Mouse (Mus musculus) brain, embryonic 14.5 days (tissue): ENCODE data around the gene Dctd. TPM values are rescaled to one million over a fixed set of nuclear protein-coding genes. Genes with fewer than 3 reads are reported as not detected.
"Not testable (repeated sequence)": the region's sequence is repeated elsewhere in the genome, so short reads cannot be mapped to it uniquely, and the experiment has no call there.

Experiments used
- DNase-seq: peaks from one replicate; pipeline ENCODE4 v3.0.0-alpha.2; 2011; ENCODE audit warnings: low read depth
- CTCF ChIP-seq: fragments of 200-500 bp; IDR thresholded peaks from 2 replicates; pipeline ENCODE4 v1.5.1; 2012; ENCODE audit warnings: inconsistent platforms, mild to moderate bottlenecking, moderate library complexity, borderline replicate concordance; ENCODE audit not compliant: insufficient read depth, insufficient read length; ENCODE audit errors: extremely low read depth
- POLR2A ChIP-seq: fragments of 200-500 bp; IDR thresholded peaks from 2 replicates; pipeline ENCODE4 v1.6.1; 2012; ENCODE audit warnings: mild to moderate bottlenecking, inconsistent platforms, borderline replicate concordance; ENCODE audit not compliant: poor library complexity, insufficient read depth, insufficient read length, severe bottlenecking; ENCODE audit errors: extremely low read depth
- polyA plus RNA-seq: library from polyadenylated mRNA; depleted of rRNA; stranded (reverse); fragments of >200 nt; gene quantifications from 2 replicates; pipeline ENCODE4 v1.2.3, GENCODE M21; 2012; rRNA removed

Gene Dctd
- polyA plus RNA-seq, 1 experiment: 18.6 TPM

DNA sequence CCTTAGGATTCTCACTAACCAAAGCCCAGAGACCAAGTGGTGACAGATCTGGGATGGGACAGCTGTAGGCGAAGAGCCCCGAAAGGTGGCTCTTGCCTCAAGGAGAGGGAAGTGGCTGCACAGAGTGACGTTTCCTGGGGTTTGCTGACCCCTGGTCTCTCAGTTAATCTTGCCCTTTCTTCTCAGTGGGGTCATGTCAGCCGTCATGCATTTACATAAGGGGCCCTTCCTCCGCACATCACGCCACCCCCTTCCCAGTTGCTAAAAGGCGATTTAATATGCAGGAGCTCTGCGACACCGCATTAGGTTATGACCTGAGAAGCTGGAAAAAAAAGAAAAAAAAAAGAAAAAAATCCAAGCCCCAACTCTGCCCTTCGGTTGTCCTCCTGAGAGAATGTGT, 58.8 kb downstream of the Dctd start:
- TF ChIP-seq CTCF (no peak), POLR2A (no peak)
- no peak for DNase-seq

DNA sequence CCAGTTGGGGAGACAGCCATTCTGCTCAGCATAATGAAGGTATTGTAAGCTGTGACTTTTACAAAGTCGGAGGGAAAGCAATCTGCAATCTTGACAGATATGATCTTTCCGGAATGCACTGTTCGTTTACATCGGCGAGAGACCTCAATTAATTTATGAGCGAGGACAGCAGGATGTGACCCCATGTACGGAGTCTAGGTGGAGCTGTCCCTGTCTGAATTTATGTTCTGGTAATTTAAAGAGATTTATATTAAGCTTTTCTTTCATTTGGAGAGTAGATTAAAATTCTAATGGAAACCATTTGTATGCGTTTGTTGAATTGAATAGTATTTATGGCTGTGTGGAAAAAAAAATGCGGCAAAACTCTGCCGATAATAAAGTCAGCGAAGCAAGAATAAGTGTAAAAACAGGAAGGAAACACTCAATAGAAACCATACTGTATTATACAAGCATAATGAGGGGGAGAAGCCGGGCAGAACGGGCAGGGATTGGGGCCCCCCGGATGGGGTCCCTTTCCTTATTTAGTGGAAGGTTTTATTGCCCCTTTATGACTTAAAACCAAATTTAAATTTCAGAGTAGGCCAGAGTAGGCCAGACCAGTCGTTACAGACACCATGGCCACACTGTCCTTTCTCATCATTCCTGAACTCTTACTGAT, 59.8 kb downstream of the Dctd start:
- TF ChIP-seq POLR2A (no peak), CTCF (no peak)
- no peak for DNase-seq

DNA sequence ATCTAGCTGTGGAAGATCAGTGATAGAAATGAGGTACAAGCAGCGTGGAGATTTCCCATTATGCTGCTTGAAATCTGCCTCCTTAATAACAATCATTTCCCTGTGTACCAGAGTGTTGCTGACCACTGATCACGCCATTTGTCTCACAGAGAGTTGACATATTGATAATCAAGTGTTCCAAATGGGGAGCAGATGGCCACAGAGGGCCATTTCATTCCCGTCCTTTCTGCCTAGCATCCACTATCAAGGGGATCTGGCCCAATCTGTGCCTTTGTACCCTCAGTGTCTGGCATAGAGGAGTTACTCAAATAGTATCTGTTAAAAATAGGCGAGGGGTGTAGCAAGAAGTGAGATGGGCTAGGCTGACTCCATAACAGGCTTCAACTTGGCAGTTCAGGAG, 78.5 kb downstream of the Dctd start:
- peak; percentile 12 for DNase-seq
- no peak for TF ChIP-seq POLR2A
- no peak for TF ChIP-seq CTCF

DNA sequence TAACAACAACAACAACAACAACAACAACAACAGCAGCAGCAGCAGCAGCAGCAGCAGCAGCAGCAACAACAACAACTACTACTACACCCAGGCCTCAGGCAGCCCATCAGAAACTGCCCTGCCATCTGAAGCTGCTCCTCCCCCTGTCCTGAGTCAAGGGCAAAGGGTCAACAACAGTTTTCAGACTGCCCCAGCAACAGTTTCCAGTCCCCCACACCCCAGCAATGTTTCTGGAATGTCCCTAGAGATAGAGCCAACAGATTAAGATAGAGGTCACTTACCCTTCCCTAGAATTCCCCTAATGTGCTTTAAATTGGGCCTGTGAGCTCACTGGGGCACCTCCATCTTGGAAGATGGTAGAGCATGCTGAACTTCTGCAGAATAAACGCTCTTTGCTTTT, 79.0 kb downstream of the Dctd start:
- no peak for DNase-seq
- TF ChIP-seq POLR2A (no peak), CTCF (no peak)

DNA sequence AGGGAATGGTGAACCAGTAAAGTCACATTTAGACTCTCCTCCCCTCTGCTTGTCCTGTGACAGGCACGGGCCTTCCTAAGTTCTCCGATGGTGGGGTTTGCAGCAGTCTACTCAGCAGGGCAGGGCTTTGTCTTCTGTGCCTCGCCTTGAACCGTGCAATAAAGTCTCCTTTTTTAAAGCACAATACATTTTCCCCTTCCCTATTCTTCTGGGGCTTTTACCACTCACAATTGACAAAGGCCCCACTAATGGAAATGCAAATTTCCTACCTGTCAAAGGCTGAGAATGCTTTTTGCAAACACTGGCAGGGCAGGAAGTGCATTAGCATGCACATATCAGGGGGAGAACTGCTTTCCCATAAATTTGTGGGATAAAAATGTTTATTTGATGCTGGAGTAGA, 80.1 kb downstream of the Dctd start:
- DNase-seq: peak; percentile 75

DNA sequence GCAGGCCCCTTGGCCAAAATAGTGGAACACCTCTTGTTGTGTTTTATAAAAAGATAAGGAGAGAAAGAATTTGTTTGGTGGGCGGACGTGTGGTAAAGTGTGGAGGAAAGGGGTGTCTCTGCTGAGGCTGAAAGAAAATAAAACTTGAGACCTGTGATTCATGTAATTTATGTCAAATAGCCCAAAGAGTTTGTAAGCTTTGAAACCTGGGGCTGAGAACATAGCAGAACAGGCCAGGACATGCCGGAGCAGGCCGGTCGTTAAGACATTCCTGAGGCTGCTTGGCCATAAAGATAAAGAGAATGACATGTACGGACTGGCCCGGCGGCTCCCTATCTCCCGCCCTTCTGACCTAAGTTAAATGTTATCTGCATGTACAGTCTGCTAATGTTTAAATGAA, 81.3 kb downstream of the Dctd start:
- DNase-seq: not testable (repeated sequence)

More for the DNA sequence above, 80.1 kb downstream of the Dctd start:
- TF ChIP-seq CTCF (no peak), POLR2A (no peak)

DNA sequence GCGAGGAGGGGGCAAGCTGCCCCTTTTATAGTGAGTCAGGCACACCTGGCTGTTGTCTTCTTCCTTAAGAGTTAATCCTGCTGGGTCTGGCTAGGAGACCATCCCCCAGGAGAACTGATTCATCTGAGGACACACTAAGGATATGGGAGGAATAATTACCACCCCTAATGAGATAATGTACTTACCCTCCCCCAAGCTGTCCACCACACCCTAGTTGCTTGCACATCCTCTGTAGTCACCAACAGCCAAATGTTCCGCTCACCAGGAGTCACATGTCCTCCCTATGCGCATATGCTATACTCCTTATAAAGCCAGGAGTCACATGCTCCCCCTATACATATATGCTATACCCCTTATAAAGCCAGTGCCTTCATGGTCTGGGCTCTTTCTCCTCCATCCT, 82.1 kb downstream of the Dctd start:
- TF ChIP-seq CTCF (no peak), POLR2A (no peak)
- DNase-seq: no peak

DNA sequence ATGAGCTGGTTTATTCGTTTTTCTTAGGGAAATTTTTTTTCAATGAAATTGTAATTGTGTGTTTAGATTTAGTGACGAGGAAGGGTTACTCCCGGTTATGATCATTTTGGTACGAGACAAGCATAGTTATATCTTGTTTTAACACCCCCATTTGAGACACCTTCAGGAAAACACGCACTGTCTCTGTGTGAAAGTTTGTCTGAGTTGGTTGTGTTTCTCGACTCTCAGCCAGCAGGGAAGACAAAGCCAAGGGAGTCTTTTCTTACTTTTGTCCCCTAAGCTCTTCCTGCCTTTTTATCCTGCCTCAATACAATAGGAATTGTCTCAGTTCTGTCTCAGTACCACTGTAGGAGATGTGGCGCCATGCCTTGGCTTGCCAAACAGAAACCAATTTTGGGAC, 84.9 kb downstream of the Dctd start:
- no peak for DNase-seq
- TF ChIP-seq POLR2A: no peak
- TF ChIP-seq CTCF: no peak

DNA sequence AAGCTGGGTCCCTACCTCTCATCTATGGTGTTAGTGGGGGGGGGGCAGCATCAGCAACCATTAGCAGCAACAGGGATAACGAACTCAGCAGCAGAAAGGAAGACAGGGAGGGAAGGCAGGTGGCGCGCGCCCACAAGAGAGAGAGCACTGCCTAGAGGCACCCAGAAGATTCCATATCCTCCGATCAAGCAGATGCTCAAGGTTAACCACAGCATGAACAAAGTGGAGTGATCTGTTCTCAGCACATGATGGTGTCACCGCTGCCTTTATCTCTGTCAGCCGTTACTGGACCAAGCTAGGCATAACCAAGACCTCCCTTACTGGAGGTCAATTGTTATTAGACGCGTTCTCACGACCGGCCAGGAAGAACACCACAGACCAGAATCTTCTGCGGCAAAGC, 89.7 kb downstream of the Dctd start:
- no peak for DNase-seq
- TF ChIP-seq POLR2A: no peak
- TF ChIP-seq CTCF: no peak

DNA sequence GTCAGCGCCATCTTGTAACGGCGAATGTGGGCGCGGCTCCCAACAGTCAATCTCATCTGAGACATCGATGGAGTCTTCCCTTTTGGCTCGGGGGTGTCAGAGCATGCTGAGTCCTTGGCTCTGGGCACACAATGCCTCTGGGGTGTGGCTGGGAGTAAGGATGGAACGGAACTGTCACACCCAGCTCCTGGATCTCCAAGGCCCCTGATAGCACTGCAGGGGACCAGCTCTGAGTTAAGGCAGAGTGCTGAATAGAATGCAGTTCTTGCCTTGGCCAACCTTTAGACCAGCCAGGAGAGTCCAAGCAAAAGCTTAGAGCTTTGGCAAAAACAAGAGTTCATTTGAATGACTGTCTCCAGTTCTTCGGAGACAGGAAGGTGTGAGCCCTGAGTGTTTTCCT, 97.1 kb downstream of the Dctd start:
- no peak for TF ChIP-seq CTCF
- DNase-seq: no peak

DNA sequence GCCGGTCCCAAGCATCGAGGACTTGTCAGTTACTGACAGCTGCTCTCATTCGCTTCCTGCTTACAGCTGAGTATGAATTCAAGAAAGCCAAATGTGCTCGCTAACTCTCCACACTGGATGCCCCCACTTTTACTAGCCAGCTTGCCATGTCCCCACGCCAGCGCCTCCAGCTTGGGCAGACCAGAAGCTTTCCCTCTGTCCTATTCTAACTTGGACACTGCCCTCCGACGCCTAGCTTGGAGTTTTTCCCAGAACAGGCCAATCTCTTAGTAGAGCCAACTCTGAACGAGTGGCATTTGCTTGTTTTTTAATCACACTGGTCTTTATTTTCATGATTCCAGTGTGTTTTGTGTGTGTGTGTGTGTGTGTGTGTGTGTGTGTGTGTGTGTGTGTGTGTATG, 100.3 kb downstream of the Dctd start:
- DNase-seq: no peak

DNA sequence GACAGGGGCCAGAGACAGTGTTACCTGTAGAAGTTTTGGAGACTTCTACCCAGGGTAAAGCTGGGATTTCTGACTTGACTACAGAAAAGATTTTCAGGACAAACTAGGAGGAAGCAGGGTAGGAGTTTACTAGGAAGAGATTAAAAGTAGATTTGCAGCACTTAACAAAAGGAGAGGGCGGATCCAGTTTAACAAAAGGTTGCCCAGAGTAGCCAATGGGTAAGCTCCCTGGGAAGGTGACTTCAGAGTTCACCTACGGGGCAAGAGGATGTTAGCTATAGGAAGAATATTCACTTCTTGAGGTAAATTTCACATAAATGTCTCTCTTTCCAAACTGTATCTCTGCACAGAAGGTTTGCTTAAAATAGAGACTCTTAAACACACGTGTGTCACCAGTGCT, 103.7 kb downstream of the Dctd start:
- TF ChIP-seq CTCF (no peak), POLR2A (no peak)
- no peak for DNase-seq

More for the DNA sequence above, 100.3 kb downstream of the Dctd start:
- TF ChIP-seq CTCF (no peak), POLR2A (no peak)

Other genes starting within 250 kb of the Dctd start
- gene Wwc2, start 108.2 kb upstream of the Dctd start, polyA plus RNA-seq: 3.6 and 6.8 TPM in 2 replicates